Mouse (Mus musculus) embryonic facial prominence, embryonic 13.5 days (tissue): ENCODE measurements around the gene Rundc1. TPM values are rescaled to one million over a fixed set of nuclear protein-coding genes. Genes with fewer than 3 reads are reported as not detected.
A peak's percentile ranks its signal among the peaks of the same experiment; 100 is the strongest.
"Not testable (repeated sequence)": the region's sequence is repeated elsewhere in the genome, so short reads cannot be mapped to it uniquely, and the experiment has no call there.

Source experiments
- ATAC-seq: fragments of 200-750 bp; cut with Nextera tagmentation; 2 replicates; pipeline ENCODE4 v1.8.0; 2017; ENCODE audit warnings: low read depth; ENCODE audit not compliant: insufficient number of reproducible peaks, insufficient read depth, low FRiP score, low TSS enrichment
- H3K27ac ChIP-seq: fragments of 300-500 bp; sonication (generic); 2 replicates; pipeline ENCODE4 v1.5.1; 2015; ENCODE audit warnings: moderate library complexity, mild to moderate bottlenecking, inconsistent platforms
- H3K27me3 ChIP-seq: fragments of 300-500 bp; sonication (generic); 2 replicates; pipeline ENCODE4 v1.6.1; 2015; ENCODE audit warnings: mild to moderate bottlenecking, inconsistent platforms
- H3K36me3 ChIP-seq: fragments of 300-500 bp; sonication (generic); 2 replicates; pipeline ENCODE4 v1.6.1; 2015; ENCODE audit warnings: mild to moderate bottlenecking, inconsistent platforms
- H3K4me1 ChIP-seq: fragments of 300-500 bp; sonication (generic); 2 replicates; pipeline ENCODE4 v1.6.1; 2015; ENCODE audit warnings: inconsistent platforms
- H3K4me2 ChIP-seq: fragments of 300-500 bp; sonication (generic); 2 replicates; pipeline ENCODE4 v1.6.1; 2015; ENCODE audit warnings: moderate library complexity, mild to moderate bottlenecking, inconsistent platforms
- H3K4me3 ChIP-seq: fragments of 300-500 bp; sonication (generic); 2 replicates; pipeline ENCODE4 v1.5.1; 2015; ENCODE audit warnings: mild to moderate bottlenecking, inconsistent platforms
- H3K9ac ChIP-seq: fragments of 300-500 bp; sonication (generic); 2 replicates; pipeline ENCODE4 v1.6.1; 2015; ENCODE audit warnings: mild to moderate bottlenecking, inconsistent platforms
- H3K9me3 ChIP-seq: fragments of 300-500 bp; sonication (generic); 2 replicates; pipeline ENCODE4 v1.6.1; 2016; ENCODE audit warnings: inconsistent platforms
- WGBS: fragments of 180-500 bp; shearing (Covaris S2); methylation state at CpG from one replicate; pipeline ENCODE4 v1.1.7; 2015; ENCODE audit warnings: mixed read lengths; 5-methylcytosine and 5-hydroxymethylcytosine counted together
- polyA plus RNA-seq: library from polyadenylated mRNA; unstranded; fragments of >200 nt; fragmentation: Nextera tagmentation; extraction: Ambion mirVana; gene quantifications from 2 replicates; pipeline ENCODE4 v1.2.1, GENCODE M21; 2015

Rundc1 gene
- 19.5 and 21.8 TPM in 2 replicates for polyA plus RNA-seq

DNA sequence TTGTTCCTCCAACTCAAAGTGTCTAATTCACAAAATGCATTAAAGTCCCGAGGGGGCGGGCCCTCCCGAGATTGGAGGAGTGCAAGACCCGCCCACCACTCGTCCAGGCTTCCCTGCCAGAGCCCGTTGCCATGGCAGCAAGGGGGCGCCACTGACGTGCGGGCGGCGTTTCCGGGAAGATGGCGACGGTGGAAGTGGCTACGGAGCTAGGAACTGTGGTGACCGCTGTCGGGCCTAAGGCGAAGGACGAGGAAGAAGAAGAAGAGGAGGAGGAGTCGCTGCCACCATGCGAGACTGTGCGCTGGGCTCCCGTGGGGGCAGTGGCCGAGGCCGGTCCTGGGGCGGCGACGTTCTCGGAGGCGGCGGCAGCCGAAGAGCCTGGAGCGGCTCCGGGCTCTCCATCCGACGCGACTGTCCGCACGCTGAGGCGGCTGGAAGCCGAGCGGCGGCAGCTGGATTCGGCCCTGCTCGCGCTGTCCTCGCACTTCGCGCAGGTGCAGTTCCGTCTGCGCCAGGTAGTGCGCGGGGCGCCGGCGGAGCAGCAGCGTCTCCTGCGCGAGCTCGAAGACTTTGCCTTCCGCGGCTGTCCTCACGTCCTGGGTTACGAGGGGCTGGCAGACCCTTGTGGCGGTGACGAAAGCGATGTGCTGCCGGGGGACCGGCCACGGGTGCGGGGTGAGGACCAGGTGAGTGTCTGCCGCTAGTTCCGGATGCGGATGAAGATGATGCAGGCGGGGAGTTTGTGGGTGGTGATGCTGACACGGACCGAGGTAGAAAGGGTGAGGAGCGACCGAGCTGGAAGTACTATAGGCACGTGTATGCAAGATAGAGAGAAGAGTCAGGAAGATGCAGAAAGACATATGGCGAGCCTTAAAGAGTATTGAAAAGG is at the start of gene Rundc1, which contains the start of gene Ptges3l:
Rundc1 (plus strand) TSS at position 161 of the 889 bp plus-strand sequence.
Ptges3l (minus strand) TSS at position 409 of the 889 bp plus-strand sequence.
- peak; percentile 88 for ATAC-seq
- WGBS, result under 1% methylated on average over 81 of the region's 81 CpGs
- H3K27me3 ChIP-seq, result no peaks in the 10 kb centered on the region
- peak within 1 kb of the TSS; percentile 86 for H3K9ac ChIP-seq
- peak within 1 kb of the TSS; percentile 93 for H3K4me2 ChIP-seq
- H3K4me3 ChIP-seq, result peak within 1 kb of the TSS; percentile 97
- peak within 1 kb of the TSS; percentile 82 for H3K27ac ChIP-seq
- peaks cover 27% of the 10 kb centered on the region for H3K4me1 ChIP-seq
- H3K9me3 ChIP-seq, result no peaks in the 10 kb centered on the region
- H3K36me3 ChIP-seq, result peaks cover 13% of the 10 kb centered on the region

DNA sequence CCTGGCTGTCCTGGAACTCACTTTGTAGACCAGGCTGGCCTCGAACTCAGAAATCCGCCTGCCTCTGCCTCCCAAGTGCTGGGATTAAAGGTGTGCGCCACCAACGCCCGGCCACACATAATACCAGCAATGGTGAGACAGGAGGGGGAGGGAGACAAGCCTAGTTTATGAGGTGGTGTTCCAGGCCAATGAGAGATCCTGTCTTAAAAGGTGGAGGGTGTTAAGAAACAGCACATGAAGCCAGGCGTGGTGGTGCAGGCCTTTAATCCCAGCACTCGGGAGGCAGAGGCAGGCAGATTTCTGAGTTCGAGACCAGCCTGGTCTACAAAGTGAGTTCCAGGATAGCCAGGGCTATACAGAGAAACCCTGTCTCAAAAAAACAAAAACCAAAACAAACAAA is 46.7 kb upstream of the Rundc1 start:
- not testable (repeated sequence) for H3K27me3 ChIP-seq, H3K9me3 ChIP-seq, H3K27ac ChIP-seq, H3K4me2 ChIP-seq, H3K9ac ChIP-seq, H3K4me1 ChIP-seq, H3K36me3 ChIP-seq, H3K4me3 ChIP-seq, ATAC-seq
- WGBS, result 97% methylated on average over 8 of the region's 8 CpGs

DNA sequence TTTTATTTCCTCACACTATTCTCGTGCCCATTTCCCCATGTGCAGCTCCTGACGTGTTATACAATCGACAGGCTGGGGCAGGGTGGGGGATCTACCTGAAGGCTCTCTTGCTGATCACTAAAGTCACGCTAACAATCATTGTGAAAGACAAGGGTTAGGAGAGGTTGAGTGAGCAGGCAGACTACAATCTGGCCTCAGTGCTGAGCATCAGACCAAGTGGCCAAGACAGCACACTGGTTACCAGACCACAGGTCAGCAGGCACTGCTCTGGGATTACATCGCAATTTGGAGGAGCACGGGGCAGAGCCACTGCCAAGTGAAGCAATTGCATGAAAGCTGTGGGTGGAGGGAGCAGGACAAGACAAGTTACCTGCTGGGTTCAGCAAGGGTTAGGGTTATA is 46.0 kb upstream of the Rundc1 start:
- no peak overlapping the region for H3K9ac ChIP-seq
- no peak for ATAC-seq
- no peak overlapping the region for H3K27ac ChIP-seq
- no peak overlapping the region for H3K4me2 ChIP-seq
- H3K4me1 ChIP-seq, result no peaks in the 10 kb centered on the region
- H3K4me3 ChIP-seq, result no peak overlapping the region
- H3K9me3 ChIP-seq, result no peaks in the 10 kb centered on the region
- H3K27me3 ChIP-seq, result no peaks in the 10 kb centered on the region
- no peaks in the 10 kb centered on the region for H3K36me3 ChIP-seq
- 82% methylated on average over 6 of the region's 6 CpGs for WGBS

DNA sequence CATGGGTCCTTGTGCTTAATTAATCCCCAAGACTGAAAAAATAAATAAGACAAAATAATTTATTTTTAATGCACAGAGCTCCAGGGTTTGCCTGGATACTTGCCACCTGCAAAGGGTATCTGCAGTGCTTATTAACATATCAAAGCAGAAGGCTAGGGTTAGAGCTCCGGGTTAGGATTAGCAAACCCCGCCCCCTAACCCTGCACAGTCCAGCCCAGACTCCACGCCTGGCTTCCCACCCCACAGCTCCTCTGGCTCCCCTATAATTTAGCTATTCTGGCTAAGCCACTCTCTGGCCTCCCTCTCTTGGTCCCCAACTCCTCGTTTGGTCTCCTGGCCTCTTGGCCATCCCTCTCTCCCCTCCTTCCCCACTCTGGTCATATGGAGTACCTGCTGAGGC is 43.1 kb upstream of the Rundc1 start:
- ATAC-seq, result no peak
- Histone ChIP-seq H3K27me3 (no peaks in the 10 kb centered on the region), H3K4me3 (no peak overlapping the region), H3K27ac (no peak overlapping the region), H3K4me1 (no peaks in the 10 kb centered on the region), H3K36me3 (no peaks in the 10 kb centered on the region), H3K4me2 (no peak overlapping the region), H3K9ac (no peak overlapping the region), H3K9me3 (no peaks in the 10 kb centered on the region)
- 14% methylated on average over 4 of the region's 4 CpGs for WGBS

DNA sequence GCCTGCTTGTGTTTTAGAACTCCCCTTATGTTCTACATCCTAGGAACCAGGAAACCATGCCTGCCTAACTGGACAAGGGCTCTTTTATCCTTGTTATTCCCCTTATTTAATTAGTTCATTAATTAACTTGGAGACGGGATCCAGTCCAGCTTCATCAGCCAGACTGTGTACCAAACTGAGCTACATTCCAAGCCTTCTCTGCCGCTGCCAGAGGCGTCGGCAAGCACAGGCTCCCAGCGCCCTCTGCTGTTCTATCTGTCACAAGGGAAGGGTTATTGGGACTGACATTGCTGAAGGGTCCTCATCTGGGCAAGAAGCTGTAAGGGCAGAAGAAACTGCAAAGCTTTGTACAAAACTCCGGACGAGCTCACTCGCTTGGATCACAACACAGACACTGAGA is 29.8 kb upstream of the Rundc1 start:
- Histone ChIP-seq H3K9me3 (no peaks in the 10 kb centered on the region), H3K4me3 (no peak overlapping the region), H3K4me2 (no peak overlapping the region), H3K9ac (0 out of 2 replicates have a peak overlapping the region, but pooled peaks have one; percentile 54), H3K4me1 (no peaks in the 10 kb centered on the region), H3K27me3 (no peaks in the 10 kb centered on the region), H3K36me3 (no peaks in the 10 kb centered on the region), H3K27ac (no peak overlapping the region)
- 4% methylated on average over 8 of the region's 8 CpGs for WGBS
- ATAC-seq, result no peak

GRCm38 (mm10) chr11:101415306-101415705 is 9.6 kb upstream of the Rundc1 start:
- H3K27me3 ChIP-seq, result no peaks in the 10 kb centered on the region
- H3K4me2 ChIP-seq, result no peak overlapping the region
- H3K9me3 ChIP-seq, result no peaks in the 10 kb centered on the region
- peaks cover 37% of the 10 kb centered on the region for H3K36me3 ChIP-seq
- no peak overlapping the region for H3K4me3 ChIP-seq
- no peak overlapping the region for H3K9ac ChIP-seq
- WGBS, result 70% methylated on average over 2 of the region's 2 CpGs
- no peak overlapping the region for H3K27ac ChIP-seq
- peaks cover 7% of the 10 kb centered on the region for H3K4me1 ChIP-seq
- no peak for ATAC-seq

- peak overlapping the region; percentile 82 for H3K4me3 ChIP-seq
- H3K36me3 ChIP-seq, result peaks cover 24% of the 10 kb centered on the region
- H3K9ac ChIP-seq, result peak overlapping the region; percentile 91
- peak overlapping the region; percentile 86 for H3K4me2 ChIP-seq
- H3K9me3 ChIP-seq, result no peaks in the 10 kb centered on the region
- peaks cover 7% of the 10 kb centered on the region for H3K4me1 ChIP-seq
- under 1% methylated on average over 11 of the region's 11 CpGs for WGBS
- ATAC-seq, result 0 out of 2 replicates have a peak, but pooled peaks have one; percentile 34
- no peaks in the 10 kb centered on the region for H3K27me3 ChIP-seq
- peak overlapping the region; percentile 82 for H3K27ac ChIP-seq
These were observed 8.3 kb upstream of the Rundc1 start for GRCm38 (mm10) chr11:101416433-101417100.

DNA sequence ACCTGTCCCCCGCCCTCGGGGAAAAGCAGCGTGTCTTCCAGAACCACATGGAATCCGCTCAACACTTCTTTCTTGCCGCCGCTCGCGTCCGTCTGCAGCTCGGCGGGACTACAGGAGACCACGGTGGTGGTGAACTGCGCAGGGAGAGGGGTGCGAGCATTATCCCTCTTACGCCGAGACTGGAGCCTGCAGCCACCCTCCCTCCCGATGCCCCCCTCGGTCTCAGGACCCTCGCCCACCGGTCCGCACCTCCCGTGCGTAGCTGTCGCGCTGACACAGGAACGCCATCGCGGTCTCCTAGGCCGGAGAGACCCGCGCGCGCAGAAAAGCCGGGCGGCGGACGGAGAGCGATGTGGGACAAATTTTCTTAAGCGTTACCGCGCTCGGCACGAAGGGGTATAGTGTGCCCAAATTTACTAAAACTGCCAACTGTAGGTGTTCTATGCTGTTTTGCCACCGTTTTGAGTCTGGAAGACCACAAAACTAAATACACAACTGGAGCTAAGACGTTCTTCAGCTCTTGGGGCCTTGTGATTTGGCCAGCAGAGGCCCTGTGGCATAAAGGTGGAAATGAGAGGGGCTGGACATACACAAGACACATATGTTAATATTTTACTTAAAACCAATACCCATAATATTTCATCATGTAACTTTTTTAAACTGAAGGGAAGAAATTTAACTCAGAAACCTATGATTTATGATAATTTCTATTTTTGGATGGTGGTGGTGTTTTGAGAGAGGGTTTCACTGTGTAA is 7.6 kb upstream of the Rundc1 start, which contains the start of gene Aarsd1:
Aarsd1 (minus strand) TSS at position 515 of the 755 bp plus-strand sequence.
- Histone ChIP-seq H3K9me3 (no peaks in the 10 kb centered on the region), H3K4me3 (peak within 1 kb of the TSS; percentile 82), H3K4me1 (peaks cover 7% of the 10 kb centered on the region), H3K9ac (peak within 1 kb of the TSS; percentile 91), H3K27ac (peak within 1 kb of the TSS; percentile 82), H3K27me3 (no peaks in the 10 kb centered on the region), H3K36me3 (peaks cover 17% of the 10 kb centered on the region), H3K4me2 (peak within 1 kb of the TSS; percentile 86)
- ATAC-seq, result peak; percentile 78; the same call in 1 of the 2 replicates
- under 1% methylated on average over 45 of the region's 45 CpGs for WGBS

DNA sequence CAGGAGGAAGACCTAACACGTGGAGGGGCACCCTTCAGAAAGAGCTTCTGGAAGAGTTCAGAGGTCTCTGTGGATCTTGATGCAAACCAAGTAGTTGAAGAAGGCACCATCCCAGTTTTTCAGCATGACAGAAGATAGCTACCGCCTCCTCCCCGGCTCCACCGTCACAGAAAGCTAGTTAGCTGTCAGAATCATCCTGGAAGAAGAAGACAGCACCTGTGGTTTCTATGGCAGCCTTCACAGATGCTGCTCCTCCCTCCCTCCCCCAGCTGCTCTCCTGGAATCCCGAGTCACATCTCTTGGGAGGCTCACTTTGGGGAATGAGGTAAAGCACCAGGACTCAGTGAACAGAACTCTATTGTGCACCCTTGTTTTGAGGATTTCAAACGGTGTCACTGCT is 5.9 kb upstream of the Rundc1 start:
- H3K4me3 ChIP-seq, result no peak overlapping the region
- WGBS, result 51% methylated on average over 6 of the region's 6 CpGs
- H3K9ac ChIP-seq, result no peak overlapping the region
- no peaks in the 10 kb centered on the region for H3K9me3 ChIP-seq
- peaks cover 13% of the 10 kb centered on the region for H3K4me1 ChIP-seq
- H3K36me3 ChIP-seq, result peaks cover under 1% of the 10 kb centered on the region
- H3K27me3 ChIP-seq, result no peaks in the 10 kb centered on the region
- ATAC-seq, result no peak
- H3K4me2 ChIP-seq, result no peak overlapping the region
- H3K27ac ChIP-seq, result no peak overlapping the region

DNA sequence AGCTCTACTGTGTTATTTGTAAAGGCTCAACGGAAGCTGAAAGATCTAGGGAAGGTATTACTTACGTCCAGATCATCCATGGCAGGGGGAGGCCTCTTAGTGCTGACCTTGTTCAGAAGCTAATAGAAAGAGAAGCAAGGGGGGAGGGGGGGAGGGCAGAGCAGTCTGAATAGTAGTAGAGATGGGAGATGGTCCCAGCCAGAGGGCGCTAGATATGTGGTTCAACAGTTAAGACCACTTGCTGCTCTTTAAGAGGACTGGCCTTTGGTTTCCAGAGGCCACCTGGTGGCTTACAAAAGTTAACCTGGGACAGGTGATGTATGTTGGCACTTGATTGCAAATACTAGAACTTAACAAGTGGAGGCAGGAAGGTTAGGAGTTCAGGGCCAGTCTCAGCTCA is 5.3 kb upstream of the Rundc1 start:
- Histone ChIP-seq H3K4me1 (peaks cover 17% of the 10 kb centered on the region), H3K4me3 (no peak overlapping the region), H3K4me2 (no peak overlapping the region), H3K27ac (no peak overlapping the region), H3K27me3 (no peaks in the 10 kb centered on the region), H3K9me3 (no peaks in the 10 kb centered on the region), H3K9ac (no peak overlapping the region), H3K36me3 (no peaks in the 10 kb centered on the region)
- WGBS, result 24% methylated on average over 3 of the region's 3 CpGs
- no peak for ATAC-seq

GRCm38 (mm10) chr11:101420148-101420547 is 4.7 kb upstream of the Rundc1 start:
- Histone ChIP-seq H3K4me1 (peaks cover 17% of the 10 kb centered on the region), H3K9ac (no peak overlapping the region), H3K4me3 (no peak overlapping the region), H3K4me2 (no peak overlapping the region), H3K36me3 (no peaks in the 10 kb centered on the region), H3K27me3 (no peaks in the 10 kb centered on the region), H3K9me3 (no peaks in the 10 kb centered on the region), H3K27ac (no peak overlapping the region)
- no peak for ATAC-seq
- 91% methylated on average over 5 of the region's 5 CpGs for WGBS
